Mouse (Mus musculus) layer of hippocampus, adult 11-12 months (tissue): ENCODE results near the gene Lrrc74a.

Experiments
- DNase-seq: peaks from one replicate; pipeline ENCODE4 v3.0.0; 2022; ENCODE audit warnings: low spot score

The Lrrc74a gene

DNA sequence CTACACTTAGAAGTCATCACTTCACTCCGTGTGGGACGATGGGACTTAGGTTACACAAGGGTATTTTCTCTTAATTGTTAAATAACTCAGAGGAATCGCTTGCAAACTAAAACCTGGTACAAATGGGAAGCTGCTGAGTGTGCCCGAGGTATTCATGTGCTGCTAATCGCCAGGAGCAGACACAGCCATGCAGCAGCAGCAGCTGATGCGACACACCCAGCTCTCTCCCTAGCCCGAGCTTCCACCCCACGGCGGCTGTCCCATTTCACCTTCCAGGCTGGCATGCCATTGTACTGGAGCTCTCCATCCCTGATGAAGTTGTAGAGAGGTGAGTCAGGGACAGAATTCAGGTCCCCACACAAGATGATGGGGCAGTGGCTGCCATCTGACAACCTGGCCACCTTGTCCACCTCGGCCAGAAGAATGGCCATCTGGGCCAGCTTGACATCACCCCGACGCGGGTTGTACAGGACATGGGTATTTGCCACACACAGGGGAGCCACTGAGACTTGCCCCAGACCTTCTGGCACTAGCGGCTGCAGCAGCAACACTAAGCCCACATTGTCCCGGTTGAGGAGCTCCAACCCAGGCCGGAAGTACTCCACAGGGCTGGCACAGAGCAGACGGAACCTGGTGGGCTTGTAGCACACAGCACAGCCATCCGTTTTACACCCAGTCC lies 14.1 kb upstream of the Lrrc74a start:
- DNase-seq, result no peak

DNA sequence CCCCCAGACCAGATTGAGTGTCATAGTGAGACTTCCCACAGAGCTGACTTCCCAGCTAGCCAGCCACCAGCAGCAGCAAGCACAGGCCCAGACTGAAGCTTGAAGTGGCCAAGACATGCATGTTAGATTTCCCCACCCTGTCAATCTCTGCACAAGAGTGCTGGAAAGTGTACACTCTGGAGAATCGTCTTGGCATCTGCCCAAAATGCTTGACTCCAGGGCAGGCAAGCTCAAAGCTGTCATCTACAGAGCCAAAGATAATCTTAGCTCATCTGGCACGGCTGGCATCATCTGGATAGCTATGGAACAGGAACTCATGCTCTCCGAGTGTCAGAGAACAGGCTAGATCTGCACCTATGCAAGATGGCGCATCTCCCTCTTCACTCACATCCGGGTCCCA lies 12.7 kb upstream of the Lrrc74a start:
- no peak for DNase-seq

DNA sequence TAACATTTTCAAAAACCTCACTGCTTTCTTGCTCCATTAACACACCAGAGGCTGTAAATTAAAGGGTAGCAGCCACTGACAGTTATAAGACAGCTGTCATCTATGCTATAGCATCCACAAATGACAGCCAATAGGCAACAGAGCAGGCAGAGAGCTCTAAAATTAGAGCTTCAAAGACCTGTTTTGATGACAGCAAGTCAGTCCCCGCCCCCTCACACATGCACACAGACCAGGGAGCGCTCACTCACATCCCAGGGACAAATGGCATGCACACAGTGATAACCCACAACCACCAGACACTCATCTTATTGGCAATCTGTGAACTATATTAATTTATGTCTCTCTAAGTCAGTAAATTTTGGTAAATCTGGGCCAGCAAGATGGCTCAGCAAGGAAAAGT lies 9.9 kb upstream of the Lrrc74a start:
- DNase-seq, result no peak

DNA sequence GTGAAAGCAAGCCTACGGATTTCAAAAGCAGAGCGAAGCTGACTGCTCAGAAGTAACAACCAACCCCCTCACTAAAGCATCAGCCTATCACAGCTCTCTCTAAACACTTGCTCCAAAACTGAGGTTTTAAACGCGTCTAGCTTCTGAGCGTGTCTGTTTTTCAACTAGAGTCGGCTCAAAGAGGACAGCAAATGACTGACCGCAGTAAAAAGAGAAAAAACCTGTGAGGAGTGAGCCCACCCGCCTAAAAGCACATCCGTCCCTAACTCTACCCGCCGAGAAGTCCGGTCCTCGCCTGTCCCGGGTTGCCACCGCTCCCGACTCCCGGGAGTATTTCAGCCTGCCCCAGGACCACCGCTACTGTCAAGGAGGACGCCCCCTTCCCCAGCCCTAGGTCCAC lies 8.5 kb upstream of the Lrrc74a start:
- peak; percentile 32 for DNase-seq

DNA sequence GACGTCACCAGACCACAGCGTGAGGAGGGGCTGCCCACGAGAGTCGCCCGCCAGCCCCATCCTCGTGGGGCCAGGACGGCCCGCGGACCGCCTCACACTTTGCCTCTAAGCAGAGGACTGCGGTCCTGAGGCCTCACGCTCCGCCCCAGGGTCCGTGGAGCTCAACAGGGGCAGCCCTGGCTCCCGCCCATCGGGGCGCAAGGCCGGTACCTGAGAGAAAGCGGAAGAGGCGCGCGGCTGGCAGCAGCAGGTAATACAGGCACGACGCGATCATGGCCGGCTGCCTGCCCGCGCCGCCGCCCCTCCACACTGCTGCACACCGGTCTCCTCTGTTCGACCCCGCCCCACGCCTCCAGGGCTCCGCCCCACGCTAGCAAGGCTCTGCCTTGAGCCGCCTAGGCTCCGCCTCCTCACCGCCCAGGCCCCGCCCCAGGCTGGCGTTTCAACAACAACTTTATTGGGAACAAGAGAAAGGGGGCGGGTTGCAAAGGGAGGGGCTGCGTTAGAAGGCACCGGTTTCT lies 8.0 kb upstream of the Lrrc74a start, which contains the start of gene Angel1:
Angel1 (minus strand) TSS at position 341 of the 521 bp plus-strand sequence.
- DNase-seq, result peak; percentile 95

DNA sequence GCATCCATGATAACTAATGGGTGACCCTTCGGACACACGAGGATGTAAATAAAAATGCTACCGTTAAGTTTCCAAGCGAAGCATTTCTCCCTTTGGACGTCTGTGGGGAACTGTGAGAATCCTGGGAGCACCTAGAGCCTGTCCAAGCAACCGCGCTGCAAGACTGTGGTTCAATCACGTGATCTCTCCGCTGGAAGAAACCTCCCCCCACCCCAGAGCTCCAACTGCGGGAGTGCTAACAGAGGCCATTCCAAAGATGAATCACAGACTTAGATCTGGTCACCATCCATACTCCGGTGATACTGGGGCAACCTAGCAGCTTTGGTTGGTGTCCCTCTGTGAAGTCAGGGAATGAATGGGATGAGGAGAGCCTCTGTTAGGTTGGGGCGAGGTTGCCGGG lies 26.9 kb downstream of the Lrrc74a start:
- no peak for DNase-seq

DNA sequence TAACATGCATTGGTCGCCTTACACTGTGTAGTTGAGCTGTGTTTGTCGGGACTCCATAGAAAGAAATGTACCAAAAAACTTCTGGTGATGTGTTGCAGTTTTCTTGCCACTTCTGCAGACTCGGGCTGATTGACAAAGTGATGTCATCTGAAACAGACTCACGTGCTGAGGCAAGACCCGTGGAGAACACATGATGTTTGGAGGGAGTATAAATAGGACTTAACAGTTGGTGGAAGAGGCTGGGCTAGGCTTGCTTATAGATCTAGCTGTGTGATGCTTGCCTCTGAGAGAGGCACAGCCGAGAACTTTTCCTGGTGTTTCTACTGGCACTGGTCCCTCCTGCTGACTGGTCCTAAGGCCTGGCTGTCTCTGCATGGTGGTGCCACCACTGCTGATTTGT lies 29.9 kb downstream of the Lrrc74a start:
- DNase-seq, result no peak

DNA sequence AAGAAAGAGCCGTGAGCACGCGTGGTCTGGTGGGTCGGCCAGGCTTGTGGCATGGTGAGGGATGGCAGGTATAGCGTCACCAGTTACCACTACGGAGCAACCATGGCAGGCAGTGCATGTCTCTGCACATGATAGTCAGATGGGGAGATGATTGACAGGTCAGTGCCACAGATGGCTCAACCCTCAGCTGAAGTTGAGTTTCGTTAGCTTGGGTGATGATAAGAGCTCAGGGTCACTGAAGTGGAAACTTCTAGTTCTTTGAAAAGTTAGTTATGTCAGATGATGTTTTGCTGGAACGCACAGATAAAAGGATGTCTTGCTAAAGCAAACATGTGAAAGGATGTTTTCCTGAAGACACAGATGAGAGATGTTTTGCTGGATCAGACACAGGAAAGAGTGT lies 32.3 kb downstream of the Lrrc74a start:
- DNase-seq, result no peak

DNA sequence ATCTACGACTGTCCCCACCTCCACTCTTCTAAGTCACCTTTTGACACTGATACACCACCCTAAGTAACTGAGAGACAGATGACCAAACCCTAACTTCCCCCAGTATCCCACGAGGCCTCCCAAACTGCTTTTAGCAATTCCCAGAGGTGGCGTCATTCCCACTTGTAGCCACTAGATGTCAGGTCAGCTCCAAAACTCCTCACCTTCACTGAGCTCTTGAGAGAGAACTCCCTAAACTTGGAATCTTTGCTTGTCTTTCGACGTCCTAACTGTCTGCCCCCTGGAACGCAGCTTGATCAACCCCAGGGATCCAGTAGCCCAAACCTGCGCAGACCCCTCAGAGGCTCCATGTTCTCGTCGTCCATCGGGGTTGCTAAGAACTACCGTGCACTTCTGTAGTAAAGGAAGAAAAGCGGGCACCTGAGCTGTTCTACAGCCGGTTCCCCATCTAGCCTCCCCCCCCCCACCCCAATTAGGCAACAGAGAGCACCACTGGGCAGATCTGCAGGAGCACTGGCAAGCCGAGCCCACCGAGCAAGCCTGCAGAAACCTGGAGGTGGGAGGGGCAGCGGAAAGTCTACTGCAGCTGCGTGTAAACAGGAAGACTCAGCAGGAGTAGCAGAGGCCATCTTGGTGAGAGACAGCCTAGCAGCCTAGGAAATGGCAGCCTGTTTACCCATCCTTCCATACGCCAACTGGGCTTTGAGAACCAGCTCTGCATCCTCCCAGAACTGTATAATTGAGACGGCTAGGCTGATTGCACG lies 33.9 kb downstream of the Lrrc74a start:
- peak; percentile 67 for DNase-seq

DNA sequence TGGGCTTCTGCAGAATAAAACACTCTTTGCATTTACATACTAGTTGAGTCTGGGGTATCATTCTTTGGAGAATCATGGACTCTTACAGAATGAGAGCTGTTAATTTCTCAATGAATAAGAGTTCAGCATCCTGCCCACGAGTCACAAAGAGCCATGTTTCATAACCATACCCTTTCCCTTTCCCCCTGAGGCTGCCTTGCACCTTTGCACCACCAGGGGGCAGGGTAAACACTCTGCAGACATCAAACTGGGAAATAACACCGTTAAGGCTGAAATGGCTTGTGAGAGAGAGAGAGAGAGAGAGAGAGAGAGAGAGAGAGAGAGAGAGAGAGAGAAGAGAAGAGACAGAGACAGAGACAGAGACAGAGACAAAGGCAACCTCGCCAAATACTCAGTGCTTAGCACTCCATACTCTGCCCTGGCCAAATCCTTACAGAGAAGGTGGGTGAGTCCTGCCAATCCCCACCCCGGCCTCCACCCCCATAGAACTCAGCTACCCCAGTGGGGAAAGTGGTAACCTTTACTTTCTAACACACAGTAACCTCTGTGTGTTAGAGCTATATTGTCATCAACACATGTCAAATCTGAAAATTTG lies 34.9 kb downstream of the Lrrc74a start:
- peak; percentile 90 for DNase-seq

DNA sequence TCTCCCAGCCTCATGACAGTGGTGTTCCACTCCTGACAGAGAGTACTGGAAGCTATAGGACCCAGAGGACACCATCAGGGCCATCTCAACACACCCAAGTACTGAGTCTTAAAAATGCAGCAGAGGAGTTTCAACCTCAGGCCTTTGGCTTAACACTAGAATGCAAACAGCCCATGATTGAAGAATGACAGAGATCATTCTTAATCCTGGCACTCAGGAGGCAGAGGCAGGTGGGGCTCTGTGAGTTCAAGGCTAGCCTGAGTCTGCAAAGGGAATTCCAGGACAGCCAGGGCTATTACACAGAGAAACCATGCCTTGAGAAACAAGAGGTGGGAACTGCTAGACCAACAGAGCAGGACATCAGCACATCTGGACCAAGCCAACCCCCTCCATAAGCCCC lies 35.6 kb downstream of the Lrrc74a start:
- DNase-seq, result no peak

DNA sequence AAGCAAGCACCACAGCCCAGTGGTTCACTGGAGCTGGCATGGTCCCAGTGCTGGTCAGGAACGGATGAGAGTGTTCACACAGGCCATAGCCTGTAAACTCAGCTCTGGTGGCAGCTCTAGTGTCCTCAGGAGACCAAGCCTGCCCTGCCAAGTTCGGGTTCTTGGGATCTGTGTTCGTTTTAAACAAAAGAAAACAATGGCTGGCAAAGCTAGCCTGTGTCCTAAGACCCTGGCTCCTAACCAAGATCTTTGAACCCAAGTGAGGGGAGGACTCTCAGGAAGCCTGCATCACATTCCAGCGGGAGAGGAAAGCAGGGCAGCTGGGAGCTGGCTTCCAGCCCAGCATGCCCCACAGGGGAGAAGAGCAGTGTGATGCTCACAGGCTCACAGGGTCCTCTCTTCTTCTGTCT lies 36.1 kb downstream of the Lrrc74a start:
- peak; percentile 40 for DNase-seq

DNA sequence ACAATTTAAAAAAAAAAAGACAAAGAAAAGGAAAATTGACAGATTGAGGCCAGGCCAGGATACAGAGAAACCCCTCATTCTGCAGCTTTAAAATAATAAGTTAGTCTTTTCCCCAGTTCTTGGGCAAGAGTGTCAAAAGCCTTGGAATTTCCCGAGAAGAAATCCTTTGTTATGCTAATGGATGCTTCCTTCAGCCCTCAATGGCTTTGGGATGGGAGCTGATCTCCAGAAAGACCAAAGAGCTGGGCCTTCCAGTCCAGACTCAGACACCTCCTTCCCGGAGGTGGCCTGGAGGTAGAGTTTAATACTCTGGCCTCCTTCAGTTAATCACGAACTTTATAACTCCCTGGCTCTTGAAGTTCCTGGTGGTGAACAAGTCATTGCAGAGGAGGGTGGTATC lies 36.8 kb downstream of the Lrrc74a start:
- no peak for DNase-seq

DNA sequence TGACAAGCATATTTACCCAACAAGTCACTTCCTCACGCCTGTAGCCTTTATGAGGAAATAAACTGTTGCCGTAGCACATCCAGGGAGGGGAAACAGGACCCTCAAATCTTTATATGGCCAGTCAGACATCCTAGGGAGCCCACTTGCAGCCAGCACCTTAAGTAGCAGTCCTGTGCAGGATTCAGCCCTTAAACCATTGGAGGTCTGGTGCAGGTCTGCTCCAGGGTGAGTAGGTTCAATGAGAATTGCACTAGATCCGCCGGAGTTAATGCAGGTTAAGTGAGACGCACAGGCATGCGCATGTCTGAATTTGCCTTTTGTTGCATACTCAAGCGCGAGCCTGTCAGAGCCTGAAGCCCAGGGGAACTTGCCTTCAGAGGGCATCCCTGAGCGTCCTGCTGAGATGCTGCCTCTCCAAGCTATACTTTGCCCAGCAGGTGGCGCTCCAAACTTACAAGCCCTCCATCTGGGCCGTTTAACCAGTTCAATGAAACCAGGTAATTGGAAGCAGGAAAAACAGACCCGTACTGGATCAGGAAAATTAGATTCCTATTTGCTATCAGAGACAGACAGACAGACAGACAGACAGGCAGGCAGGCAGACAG lies 37.8 kb downstream of the Lrrc74a start:
- DNase-seq, result peak; percentile 95

DNA sequence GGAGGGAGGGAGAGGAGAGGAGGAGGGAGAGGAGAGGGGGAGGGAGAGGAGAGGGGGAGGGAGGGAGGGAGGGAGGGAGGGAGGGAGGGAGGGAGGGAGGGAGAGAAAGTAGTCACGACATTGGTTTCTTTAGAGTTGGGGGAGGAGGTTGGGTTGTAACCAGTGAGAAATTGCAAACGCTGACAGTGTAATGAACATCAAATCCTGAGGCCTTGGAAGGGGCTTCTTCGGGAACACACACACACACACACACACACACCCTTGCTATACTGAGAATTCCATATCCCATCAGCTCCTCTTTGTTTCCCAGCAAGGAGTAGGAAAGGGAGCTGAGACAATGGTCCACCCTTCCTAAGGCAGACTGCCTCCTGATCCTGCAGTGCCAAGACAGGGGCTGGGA lies 38.4 kb downstream of the Lrrc74a start:
- DNase-seq, result no peak

DNA sequence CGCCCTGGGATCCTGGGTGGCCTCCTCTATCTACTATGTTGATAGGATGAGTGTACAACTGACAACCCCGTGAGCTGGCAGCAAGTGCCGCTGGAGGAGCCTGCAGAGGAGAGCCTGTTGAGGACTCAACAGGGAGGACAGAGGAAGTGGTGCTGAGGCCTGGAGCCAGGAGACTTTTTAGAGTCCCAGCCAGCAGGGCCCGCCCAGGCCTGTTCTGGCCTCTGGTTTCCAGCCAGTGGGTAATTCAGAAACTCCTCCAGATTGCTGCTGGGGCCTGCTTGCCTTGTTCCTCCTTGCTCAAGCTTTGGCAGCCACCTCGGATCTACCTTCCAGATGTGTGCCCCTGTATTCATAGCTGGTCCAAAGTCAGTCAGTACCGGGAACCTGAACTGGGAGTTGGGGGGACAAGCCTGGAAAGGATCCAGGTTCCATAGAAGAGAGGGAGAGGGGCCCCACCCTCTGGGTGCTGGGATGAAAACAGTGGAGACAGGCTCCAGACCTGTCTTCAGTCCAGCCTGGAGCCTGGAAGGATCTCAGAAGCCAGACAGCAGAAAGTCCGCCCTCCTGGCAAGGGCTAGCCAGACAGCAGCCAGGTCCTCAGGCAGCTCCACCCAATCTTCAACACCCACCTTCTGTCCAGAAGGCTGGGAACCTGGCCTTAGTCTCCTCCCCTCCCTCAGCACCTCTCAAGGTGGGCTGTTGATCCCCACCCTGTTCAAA lies 41.6 kb downstream of the Lrrc74a start:
- DNase-seq, result no peak

DNA sequence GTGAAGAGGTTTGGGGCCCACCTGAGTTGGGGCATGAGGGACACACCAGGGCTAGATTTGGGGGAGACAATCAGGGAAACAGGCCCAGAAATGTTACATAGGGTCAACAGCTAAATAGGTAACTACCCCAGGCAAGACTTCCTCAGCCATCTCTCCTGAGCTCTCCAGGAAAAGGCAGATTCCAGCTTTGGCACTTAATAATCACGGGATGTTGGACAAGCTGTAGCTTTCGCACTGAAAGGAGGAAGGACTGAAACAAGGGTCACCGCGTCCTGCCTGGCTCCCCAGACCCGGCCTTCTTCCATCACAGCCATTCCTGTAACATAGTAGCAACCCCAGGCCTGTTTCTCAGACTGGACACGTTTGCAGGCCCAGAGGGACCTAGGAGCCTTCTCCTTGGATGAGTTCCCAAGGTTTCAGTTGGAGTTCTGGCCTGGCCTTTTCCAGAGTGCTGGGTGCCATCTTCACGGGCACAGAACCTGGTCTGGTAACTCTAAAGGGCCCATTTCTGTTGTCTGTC lies 42.2 kb downstream of the Lrrc74a start:
- DNase-seq, result no peak

DNA sequence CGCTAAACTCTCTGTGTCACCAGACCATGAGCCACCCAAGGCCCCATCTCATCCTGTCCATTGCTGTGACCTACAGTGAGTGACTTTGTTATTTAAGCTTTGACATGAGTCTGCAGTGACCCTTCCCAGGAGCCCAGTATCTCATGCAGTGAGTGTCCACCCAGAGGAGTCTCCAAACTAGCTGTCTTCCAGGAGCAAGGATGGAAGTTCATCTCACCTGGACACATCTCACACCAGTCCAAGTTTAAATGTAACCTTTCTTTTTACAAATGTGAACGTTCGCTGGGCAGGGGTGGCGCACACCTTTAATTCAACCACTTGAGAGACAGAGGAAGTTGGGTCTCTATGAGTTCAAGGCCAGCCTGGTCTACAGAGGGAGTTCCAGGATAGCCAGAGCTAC lies 44.4 kb downstream of the Lrrc74a start:
- DNase-seq, result no peak

DNA sequence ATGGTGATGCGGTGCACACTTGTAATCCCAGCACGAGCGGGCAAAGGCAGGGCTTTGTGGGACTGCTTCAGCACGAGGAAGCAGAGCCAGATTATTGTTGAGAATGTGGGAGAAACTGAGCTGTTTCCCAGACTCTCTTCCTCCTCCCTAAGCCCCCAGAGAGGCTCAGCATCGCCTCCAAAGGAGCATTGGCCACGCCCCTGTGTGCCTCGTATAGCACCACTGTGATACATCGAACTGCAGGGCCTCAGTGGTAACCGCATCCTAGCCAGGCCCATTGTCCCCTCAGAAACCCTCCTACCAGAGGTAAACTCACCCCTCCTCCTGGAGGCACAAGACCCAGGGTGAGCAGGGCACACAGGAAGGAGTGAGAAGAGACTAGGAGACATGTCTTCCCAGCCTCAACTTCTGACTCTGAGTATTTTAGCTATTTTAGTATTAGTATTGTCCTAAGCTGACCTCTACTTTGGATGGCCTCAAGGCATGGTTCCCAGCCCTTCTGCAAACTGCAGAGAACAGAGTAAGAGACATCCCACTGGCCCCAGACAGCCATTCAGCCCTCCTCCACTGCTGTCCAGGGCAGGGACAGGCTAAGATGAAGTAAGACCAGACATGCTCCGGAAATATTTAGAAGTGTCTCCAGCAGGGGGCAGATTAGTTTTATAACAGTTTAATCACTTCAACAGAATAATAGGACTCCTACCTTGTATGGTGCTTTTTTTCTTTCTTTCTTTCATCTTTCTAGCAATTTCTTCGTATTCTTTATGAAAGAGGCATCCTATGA lies 45.2 kb downstream of the Lrrc74a start:
- peak; percentile 63 for DNase-seq

DNA sequence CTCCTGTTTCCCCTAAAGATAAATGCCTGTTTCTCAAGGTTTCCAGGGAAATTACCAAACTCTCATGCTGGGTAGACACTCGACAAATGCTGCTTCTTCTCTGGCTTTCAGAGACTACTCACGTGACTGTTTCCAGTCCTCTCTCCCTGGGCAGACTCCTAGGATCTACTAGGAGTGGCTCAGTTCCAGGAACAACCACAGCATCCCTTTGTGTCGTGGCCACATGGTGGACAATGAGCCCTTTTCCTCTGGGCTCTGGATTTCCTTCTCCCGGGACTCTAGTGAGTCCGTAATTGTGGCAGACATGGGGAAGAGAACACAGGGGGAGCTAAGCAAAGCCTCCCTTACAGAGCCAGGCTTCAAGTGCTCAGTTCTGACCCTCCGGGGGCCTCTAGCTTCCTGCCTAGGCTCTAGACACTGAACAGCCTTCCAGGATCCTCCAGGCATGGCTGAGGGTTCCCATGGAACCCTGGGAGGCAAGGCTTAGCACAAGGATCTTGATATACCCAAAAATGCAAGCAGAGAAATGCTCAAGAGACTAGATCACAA lies 47.6 kb downstream of the Lrrc74a start:
- DNase-seq, result peak; percentile 57
